Mouse (Mus musculus) erythroid progenitor cell, adult 5-6 weeks (primary cell): ENCODE measurements around the gene Pdk2. TPM values are rescaled to one million over a fixed set of nuclear protein-coding genes. Genes with fewer than 3 reads are reported as not detected.

Experiments used
- ATAC-seq: replicated peaks from 2 replicates; pipeline ENCODE4 v1.8.0; 2016; ENCODE audit warnings: moderate number of reproducible peaks, mild to moderate bottlenecking, moderate TSS enrichment, inconsistent platforms; ENCODE audit not compliant: poor library complexity, low FRiP score, severe bottlenecking
- total RNA-seq, 2 experiments: library from RNA; stranded (forward) in 1 of 2; stranded (reverse) in 1 of 2; fragments of 150-400 nt in 1 of 2; fragments of 186-747, 209-891 nt in 1 of 2; gene quantifications; 2 replicates each; pipeline versions ENCODE4 v1.2.3 to v1.2.4; 2015 to 2017; ENCODE audit warnings: low replicate concordance in 2 of 2

Pdk2 gene
- total RNA-seq, 2 experiments from 2014 or later: 2.3 to 8.4 TPM

GRCm38 (mm10) chr11:95034902-95035301 lies 6.3 kb downstream of the Pdk2 start:
- no peak for ATAC-seq

DNA sequence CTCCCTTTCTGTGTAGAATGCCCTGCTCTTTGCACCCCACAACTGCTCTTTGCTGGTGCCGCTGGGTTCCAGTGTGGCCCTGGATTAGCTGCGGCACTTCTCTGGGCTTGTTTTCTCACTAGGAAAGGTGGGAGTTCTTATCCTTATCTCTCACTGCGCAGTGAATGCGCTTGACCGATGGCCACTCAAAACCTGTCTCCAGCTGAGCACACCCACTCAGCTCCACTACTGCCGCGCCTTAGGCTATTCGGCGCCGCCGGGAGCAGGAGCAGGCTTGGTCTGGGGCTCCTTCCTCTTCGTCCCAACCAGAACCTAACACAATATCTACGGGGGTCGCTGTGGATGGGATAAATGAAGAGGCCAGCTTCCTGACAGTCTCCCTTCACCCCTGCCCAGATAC lies 7.5 kb downstream of the Pdk2 start:
- ATAC-seq: no peak

- no peak for ATAC-seq
Measured at GRCm38 (mm10) chr11:95032945-95033344, 8.2 kb downstream of the Pdk2 start.

DNA sequence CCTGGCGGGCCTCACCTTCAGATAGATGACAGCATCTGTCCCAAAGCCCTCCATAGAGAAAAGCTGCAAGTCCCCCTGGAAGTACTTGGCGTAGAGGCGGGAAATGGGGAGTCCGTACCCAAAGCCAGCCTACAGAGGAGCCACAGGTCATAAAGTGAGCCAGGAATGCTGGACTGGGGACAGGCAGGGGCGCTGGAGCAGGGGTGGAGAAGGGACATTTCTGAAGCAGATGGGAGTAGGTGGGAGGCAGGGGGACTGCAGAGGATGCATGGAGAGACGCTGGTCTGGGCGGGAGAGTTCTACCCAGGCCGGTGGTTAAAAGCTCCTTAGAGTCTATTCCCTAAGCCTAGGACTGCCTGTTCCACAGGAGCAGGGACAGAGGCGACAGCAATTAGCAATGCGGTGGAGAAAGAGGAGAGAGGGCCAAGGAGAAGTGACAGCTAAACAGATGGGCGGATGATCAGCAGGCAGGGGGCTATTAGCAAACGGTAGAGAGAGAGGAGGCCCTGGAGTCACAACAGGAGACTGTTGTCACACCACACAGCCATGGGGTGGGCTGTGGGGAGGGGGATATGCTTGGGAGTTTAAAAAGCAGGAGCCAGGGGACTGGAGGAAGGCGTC lies 13.2 kb downstream of the Pdk2 start:
- ATAC-seq: no peak

- no peak for ATAC-seq
Measured at GRCm38 (mm10) chr11:95026849-95027248, 14.3 kb downstream of the Pdk2 start.

- no peak for ATAC-seq
Measured at GRCm38 (mm10) chr11:95026090-95026542, 15.0 kb downstream of the Pdk2 start.

DNA sequence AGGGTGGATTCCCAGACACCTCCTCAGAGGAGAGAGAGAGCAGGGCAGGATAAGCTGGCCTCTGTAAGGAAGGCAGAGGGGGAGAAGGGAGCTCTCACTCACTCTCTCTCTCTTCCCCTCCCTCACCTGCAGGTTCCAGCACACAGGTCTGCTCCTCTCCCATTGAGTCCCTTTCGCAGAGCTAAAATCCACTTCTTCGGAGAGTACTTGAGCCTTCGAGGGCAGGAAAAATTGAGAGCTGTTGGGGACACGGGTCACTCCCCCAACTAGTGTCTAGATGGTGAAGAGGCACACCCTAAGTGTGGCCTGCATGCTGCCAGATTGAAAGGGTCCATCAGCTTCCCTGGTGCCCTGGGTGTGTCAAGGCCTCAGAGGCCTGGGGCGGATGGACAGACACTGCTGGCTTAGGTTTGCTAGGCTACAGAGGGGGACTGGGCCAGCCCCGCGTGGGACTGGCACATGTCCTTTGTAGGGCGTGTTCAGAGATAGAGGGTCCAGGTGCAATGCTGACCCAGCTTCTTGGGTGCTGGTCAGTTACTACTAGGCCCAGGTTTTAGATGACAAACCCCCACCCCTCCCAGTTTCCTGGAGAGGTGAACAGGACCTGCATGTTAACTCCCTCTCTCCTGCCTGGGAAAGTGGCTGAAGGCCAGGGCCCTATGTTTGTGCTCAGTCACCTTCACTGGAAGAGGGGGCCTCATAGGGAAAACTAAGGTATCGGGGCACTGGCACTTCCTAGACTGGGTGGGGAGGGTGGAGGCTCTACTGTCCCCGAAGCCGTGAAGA lies 15.7 kb downstream of the Pdk2 start:
- no peak for ATAC-seq

DNA sequence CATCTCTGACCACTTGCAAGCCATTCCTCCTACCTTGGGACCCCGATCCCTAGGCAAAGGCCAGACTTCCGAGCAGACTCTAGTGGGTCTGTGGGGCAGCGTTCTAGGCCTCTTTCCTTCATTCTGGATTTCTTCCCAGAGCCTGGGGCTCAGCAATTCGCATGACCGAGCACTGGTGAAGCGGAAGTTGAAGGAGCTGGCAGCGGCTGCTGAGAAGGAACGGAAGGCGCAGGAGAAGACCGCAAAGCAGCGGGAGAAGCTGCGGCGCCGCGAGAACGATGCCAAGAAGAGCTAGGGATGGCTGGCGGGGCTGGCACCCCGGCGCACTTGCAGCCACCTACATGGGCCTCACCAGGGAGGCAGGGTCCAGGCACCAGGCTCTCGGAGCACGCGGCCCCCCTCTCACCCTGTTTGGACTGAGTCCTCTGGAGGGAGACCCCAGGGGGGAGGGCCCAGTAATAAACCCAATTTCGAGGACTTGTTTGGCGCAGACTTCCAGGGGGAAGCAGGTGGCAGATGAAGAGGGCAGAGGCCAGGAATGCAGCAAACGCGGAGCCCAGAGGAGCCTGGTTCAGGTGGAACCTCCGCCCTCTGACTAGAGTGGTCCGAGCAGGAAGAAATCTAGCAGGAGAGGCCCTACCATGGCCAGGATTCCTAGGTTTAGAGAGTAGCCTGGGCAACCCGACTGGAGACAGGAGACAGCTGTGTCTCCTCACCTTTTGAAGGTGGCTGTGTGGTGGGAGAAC lies 16.5 kb downstream of the Pdk2 start:
- ATAC-seq: no peak

DNA sequence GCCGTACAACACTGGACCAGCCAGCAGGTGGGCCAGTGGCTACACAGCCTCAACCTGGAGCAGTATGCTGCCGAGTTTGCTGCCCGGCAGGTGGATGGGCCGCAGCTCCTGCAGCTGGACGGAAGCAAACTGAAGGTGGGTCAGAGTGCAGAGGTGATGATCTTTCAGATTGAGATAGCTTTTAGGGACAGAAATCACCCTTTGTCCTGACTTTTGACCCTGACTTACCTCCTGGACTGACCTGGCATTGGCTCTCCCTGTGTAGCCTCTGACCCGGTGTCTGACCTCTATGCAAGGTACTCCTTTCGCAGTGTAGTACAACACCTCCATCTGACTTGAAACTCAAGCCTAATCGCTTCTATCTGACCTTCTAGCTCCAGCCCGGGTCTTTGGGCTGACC lies 17.7 kb downstream of the Pdk2 start:
- ATAC-seq: no peak

- ATAC-seq: no peak
Measured at GRCm38 (mm10) chr11:95022237-95022992, 18.7 kb downstream of the Pdk2 start.

DNA sequence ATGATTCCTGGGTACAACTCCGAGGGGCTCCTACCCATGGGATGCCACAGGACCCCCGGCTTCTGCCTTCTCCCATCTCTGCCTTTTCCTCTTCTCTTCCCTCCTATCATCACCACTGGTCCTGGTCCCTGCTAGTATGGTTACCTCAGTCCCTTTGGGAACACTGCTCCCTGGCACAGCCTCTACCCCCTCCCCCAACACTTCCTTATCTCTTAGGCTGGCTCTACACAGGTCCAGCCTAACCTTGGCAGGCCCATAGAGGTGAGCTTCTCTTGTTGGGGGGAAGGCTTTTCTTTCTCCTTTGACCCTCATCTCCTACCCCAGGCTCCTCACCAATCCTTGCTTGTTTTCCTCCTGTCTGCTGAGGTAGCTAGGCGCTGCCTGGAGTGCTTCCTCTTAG lies 25.7 kb downstream of the Pdk2 start:
- no peak for ATAC-seq

- no peak for ATAC-seq
Measured at GRCm38 (mm10) chr11:95012487-95012886, 28.7 kb downstream of the Pdk2 start.

GRCm38 (mm10) chr11:95012075-95012474 lies 29.1 kb downstream of the Pdk2 start:
- ATAC-seq: peak; percentile 80

- ATAC-seq: 0 out of 2 replicates have a peak, but pooled peaks have one; percentile 1
Measured at GRCm38 (mm10) chr11:95011416-95011815, 29.7 kb downstream of the Pdk2 start.

DNA sequence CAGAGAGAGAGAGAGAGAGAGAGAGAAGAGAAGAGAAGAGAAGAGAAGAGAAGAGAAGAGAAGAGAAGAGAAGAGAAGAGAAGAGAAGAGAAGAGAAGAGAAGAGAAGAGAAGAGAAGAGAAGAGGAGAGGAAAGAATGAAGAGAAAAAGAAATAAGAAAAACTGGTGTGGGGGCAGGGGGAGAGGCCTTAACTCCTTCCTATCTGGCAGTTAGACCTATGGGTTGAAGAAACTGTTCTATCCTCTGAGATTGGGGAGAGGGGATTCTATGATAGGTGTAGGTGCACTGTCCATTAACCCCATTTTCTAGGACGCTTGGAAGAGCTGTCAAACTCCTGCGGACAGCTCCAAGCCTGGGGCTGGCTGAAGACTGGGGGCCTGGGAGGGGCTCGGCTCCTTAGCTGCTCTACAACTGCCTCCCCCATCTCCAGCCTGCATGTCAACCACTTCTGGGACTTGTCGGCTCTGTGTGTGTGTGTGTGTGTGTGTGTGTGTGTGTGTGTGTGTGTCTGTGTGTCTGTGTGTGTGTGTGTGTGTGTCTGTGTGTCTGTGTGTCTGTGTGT lies 30.2 kb downstream of the Pdk2 start:
- ATAC-seq: peak; percentile 25; the same call in 1 of the 2 replicates

DNA sequence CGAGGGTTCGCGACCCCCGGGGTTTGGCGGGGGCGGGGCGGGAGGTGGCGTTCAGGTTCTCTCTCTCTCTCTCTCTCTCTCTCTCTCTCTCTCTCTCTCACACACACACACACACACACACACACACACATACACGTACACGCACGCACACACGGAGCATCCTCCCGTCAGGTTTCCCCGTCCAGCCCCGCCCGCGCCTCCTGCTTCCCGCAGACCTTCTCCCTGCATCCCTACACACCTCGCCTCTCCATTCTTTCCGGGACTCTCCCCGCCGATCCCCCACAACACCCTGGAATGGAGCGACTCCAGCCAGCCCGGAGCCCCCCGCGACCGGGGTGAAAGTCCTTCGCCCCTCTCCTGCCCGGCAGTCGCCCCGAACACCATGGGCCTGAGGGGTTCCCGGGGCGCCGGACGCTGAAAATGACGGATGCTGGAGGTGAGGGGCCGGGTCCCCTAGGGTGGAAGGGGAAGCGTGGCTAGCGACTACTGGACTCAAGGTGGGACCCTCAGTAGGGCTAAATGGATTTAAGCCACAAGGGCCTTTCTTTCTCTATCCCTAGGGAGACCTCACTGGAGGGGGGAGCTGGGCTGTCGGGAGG lies 30.9 kb downstream of the Pdk2 start:
- ATAC-seq: no peak

- peak; percentile 45 for ATAC-seq
Measured at GRCm38 (mm10) chr11:95009629-95010014, 31.5 kb downstream of the Pdk2 start, which contains the start of gene Samd14. Gene Samd14 (plus strand): TSS chr11:95009879.

DNA sequence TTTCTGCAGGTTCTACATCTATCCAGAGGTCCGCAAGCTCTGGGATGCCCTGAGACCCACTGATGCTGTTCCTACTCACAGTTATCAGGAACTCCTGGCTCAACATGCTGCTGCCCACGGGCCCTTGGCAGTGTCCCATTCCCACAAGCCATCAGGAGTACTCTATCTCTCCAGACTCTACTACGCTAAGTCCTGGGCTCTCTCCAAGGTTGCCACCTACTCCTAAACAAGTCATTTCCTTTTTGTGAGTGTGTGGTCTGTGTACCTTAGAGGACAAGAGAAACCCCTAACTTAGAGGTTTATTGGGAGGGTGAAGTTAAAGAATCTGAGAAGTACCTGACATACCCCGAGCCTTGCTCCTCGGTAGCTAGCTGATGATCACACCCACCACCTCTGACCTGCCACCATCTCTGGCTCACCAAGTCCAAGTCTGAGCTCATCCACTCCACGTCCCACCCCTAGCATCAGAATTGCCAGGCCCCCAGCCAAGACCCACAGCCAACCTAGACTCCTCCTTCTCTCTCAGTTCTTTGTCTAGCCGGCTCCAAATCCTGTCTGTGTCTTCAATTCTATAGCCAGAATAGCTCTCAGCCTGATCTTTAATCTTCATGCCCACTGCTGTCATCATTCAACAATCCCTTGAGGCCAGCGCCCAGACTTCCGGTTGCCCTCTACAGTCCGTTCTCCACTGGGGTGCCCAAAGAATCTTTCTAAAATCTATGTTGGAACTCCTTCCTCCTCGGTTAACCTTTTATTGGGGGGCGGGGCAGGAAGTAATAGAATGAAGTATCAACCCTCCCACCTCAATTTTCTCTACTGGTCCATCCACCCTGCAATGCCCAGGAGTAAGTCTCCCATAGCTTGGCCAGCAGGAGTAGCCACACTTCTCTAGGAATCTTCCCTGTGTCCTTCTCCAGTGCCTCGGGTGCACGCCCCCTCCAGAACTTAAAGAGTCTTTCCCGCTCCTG lies 32.2 kb downstream of the Pdk2 start:
- peak; percentile 1; the same call in 1 of the 2 replicates for ATAC-seq
